Mouse (Mus musculus): Measurements from ENCODE around the gene Bpifb4.

Bpifb4 gene

GRCm38 (mm10) chr2:153937843-153938242 is at the start of gene Bpifb4:
Gene Bpifb4 (plus strand): TSS chr2:153938212.
- DNase-seq: no peak

DNA sequence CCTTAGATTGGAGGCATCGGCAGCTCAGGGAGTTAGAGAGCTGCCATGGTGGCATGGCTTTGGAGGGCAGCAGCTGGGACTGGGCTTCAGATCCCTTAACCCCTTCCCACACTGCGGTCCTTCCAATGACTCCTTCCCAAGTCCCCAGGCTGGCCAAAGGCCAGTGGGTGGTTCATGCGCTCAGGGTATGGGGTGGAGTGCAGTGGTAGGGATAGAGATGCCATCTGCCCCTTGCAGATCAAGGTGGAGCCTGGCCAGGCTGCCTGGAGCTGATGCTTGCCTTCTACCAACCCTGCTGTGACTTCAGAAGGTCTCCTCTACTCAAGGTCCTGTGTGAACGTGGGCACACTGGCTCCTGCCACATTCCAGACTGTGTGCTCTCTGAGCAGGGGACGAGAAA is 38.9 kb upstream of the Bpifb4 start:
- DNase-seq: no peak

DNA sequence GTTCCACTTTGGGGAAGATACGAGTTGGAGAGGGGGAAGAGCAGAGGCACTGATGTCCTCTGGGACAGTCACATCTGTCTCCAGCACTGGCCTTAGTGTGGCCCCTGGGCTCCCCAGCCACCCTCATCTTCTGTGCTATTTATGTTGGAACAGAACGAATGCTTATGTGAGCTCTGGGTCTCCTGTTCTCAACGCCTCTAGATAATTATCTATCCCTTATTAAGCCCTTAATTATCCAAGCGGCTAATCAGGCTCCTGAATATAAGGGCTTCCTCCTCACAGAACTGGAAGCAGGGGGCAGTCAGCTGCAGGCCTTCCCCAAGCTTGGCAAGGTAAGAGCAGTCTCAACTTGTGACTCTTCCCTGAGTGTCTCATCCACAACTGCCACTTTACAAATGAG is 37.9 kb upstream of the Bpifb4 start, which contains the start of gene Bpifb6:
Bpifb6 (plus strand) TSS at position 301 of the 400 bp plus-strand sequence.
- DNase-seq: no peak

- DNase-seq: no peak
Measured at GRCm38 (mm10) chr2:153902726-153903125, 35.3 kb upstream of the Bpifb4 start.

- DNase-seq: no peak
Measured at GRCm38 (mm10) chr2:153906626-153907025, 31.4 kb upstream of the Bpifb4 start.

- DNase-seq: peak; percentile 13
Measured at GRCm38 (mm10) chr2:153914151-153914550, 23.9 kb upstream of the Bpifb4 start.

GRCm38 (mm10) chr2:153917930-153918329 is 20.1 kb upstream of the Bpifb4 start, which contains the start of gene Bpifb3:
Gene Bpifb3 (plus strand): TSS chr2:153918230.
- DNase-seq: no peak

- no peak for DNase-seq
Measured at GRCm38 (mm10) chr2:153921246-153921645, 16.8 kb upstream of the Bpifb4 start.

DNA sequence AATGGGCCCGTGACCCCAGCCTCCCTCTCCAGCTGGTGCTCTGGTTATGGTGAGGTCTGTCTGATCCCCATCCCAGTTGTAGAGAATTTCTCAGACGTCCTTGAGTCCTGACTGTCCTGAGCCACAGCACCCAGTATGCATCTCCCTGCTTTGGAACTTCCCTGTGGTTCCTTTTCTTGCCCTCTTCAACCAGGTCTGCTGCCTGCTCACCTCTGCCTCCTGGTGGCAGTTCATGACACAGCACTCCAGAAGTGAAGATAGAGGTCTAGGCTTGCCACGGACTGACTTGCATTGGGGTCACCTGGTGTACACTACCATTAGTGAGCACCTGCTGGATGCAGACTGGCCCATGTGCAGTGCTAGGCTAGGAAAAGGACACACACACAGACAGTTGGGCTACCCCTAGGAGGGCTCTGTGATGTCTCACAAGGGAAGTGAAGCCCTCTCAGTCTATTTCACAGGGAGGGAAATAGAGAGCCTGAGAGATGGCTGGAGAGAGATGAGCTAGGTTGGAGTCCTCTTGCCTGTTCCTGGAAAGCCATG is 8.1 kb upstream of the Bpifb4 start:
- peak; percentile 37 for DNase-seq

DNA sequence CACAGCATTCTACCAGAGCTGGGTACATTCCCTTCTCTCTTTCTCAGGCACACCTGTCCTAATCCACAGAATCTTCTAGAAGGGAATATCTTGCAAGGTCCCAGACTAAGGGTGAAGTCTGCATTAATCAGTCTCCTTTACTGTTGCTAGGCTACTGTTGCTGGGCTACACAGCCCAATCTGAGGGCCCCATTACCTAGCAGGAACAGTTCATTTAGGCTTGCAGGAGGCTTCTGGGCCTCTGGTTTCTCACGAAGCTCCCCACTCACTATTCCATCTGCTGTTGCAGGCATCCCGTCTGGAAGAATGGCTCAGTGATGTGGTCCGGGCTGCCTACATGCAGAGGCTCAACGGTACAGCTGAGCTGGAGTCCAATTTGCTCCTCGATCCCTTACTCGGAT is 6.9 kb upstream of the Bpifb4 start:
- no peak for DNase-seq

- DNase-seq: no peak
Measured at GRCm38 (mm10) chr2:153933311-153933710, 4.7 kb upstream of the Bpifb4 start.

DNA sequence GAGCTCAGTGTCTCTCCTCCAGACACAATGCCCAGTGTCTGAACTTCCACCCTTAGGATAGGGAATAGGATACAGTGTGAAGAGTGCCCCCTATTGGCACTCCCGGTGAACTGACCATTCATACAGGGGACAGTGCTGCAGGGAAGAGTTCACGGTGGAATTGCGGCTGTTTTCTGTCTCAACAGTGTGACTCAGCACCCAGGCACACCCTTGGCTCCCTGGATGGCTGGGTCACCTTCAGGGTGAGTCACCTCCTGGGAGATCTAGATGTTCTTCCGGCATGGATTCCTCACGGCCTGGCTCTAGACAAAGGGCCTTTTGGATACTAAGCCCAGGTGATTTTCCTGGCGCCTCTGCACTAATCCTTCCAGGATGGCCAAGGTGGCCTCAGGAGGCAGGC is 2.7 kb upstream of the Bpifb4 start:
- no peak for DNase-seq

DNA sequence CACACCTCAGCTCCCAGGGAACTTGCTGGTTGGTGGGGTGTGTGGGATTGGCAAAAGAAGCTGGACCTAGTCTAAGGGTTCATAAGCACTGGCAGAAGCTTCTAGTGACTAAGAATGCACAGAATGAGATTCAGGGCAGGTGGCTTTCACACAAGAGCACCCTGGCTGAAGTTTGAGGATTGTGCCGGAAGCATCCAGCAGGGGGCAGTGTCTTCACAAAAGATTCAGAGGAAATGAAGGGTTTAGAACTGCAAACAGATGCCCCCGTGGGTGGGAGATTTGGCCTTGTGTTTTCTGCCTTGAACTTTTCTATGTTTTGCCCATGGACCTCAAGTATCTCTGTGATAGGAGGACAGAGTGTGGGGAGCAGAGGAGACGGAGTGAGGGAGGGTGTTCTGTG is 5.5 kb downstream of the Bpifb4 start:
- DNase-seq: peak; percentile 18

GRCm38 (mm10) chr2:153944567-153944966 is 6.6 kb downstream of the Bpifb4 start:
- no peak for DNase-seq

GRCm38 (mm10) chr2:153952897-153953296 is 14.9 kb downstream of the Bpifb4 start:
- DNase-seq: peak; percentile 36

DNA sequence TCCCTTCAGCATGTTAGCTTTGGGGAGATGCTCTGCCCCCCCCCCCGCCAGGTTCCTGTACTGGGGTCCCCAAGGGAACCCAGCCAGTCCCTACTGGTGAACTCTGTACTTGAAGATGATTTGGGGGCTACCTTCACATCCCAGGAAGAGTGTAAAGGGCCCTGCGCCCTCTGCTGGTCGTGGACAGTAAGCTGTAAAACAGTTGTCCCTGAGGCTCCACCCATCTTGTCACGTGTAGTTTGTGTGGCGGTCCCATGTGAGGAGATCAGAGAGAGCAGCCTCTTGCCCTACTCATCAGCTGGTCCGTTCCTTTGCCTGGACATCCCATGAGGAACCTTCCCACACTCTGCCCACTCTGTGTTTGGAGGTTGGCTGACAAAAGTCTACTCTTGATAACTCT is 15.8 kb downstream of the Bpifb4 start:
- DNase-seq: peak; percentile 3

- no peak for DNase-seq
Measured at GRCm38 (mm10) chr2:153962821-153963331, 24.9 kb downstream of the Bpifb4 start.

GRCm38 (mm10) chr2:153963334-153963733 is 25.3 kb downstream of the Bpifb4 start:
- DNase-seq: no peak

DNA sequence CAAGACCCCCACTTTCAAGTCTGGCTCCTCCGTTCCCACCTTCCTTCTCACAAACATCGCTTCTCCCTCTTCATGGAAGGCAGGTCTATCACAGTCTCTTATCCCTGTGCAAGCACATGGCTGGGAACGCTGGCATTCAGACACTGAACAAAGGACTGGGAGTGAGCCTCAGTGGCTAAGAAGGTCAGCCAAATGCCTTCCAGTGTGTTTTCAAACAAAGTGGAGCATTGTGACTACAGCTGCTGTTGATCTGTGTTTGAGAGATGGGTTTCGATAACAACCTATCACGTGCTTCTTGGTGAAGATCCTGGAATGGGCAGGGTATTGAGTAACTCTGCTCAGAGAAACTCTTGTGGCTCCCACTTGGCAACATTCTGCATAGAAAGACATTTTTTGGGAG is 32.2 kb downstream of the Bpifb4 start:
- no peak for DNase-seq

DNA sequence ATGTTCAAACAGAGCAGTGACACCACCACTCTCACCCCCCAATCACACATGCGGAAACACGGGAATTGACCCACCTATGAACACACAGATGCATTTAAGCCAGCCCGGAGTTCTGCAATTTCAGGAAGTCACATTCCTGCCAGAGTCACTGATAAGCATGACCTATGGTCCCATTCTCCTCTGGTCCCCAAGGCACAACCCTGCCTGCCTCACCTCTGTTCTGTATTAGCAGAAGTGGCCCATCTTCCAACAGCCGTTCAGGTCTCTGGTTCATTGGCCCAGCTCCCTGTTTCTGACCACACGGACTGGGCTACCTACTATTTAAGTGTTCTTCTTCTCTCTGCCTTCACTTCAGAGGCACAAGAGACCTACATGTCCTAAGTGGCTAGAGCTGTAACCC is 36.6 kb downstream of the Bpifb4 start, which contains the start of gene Bpifa6:
Bpifa6 (plus strand) TSS at position 364 of the 400 bp plus-strand sequence.
- no peak for DNase-seq

DNA sequence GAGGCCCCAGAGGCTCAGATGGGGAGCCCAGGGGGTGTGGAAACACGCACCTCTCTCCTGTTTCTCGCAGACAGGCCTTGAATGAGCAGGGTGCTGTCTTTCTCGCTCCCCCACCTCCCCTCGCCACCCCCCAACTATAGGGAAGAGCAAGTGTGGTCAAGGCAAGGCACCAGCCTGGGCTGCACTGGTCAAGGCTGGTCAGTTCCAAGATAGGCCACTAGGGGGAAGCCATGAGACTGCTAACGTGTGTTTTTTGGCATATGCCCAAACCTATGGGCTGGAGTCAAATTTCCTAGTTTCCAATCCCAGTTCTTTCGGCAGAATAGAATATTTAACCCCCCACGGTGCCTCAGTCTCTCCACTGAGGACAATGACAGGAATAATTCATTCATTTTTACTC is 57.8 kb downstream of the Bpifb4 start:
- DNase-seq: peak; percentile 77

GRCm38 (mm10) chr2:154000501-154000900 is 62.5 kb downstream of the Bpifb4 start:
- no peak for DNase-seq

DNA sequence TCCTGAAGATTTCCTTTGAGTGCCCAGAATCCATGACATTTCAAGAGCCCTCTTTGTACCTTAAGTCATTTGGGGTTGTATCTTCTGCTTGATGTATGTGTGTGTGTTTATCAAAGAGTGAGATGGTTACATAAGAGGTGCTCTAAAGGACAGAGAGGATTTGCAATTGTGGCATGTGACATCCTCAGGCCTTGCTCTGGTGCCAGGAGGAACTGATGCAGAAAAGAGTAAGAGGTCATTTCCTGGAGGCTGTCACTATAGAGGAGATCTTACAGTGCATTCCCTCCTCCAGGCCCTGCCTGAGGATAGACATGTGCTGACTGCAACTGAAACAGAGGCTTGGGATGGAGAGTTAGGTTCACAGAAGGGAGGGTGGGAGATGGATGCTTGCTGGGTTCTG is 63.0 kb downstream of the Bpifb4 start:
- DNase-seq: no peak

GRCm38 (mm10) chr2:154004456-154004855 is 66.4 kb downstream of the Bpifb4 start:
- DNase-seq: no peak

- no peak for DNase-seq
Measured at GRCm38 (mm10) chr2:154005094-154005493, 67.1 kb downstream of the Bpifb4 start.

All from kidney, postnatal 14 days (tissue).